Mouse (Mus musculus) forebrain, embryonic 15.5 days (tissue): ENCODE data around the gene Etfa. TPM values are rescaled to one million over a fixed set of nuclear protein-coding genes. Genes with fewer than 3 reads are reported as not detected.

ENCODE experiments used
- ATAC-seq: fragments of 200-750 bp; cut with Nextera tagmentation; replicated peaks from 2 replicates; pipeline ENCODE4 v1.8.0; 2017; ENCODE audit warnings: mild to moderate bottlenecking, moderate TSS enrichment, moderate library complexity
- H3K27ac ChIP-seq: fragments of 300-500 bp; sonication (generic); replicated peaks from 2 replicates; pipeline ENCODE4 v1.5.1; 2015; ENCODE audit warnings: mild to moderate bottlenecking, inconsistent platforms
- H3K27me3 ChIP-seq: fragments of 300-500 bp; sonication (generic); 2 replicates; pipeline ENCODE4 v1.6.1; 2015; ENCODE audit warnings: inconsistent platforms
- H3K36me3 ChIP-seq: fragments of 300-500 bp; sonication (generic); 2 replicates; pipeline ENCODE4 v1.6.1; 2015; ENCODE audit warnings: mild to moderate bottlenecking, inconsistent platforms
- H3K4me1 ChIP-seq: fragments of 300-500 bp; sonication (generic); 2 replicates; pipeline ENCODE4 v1.6.1; 2015; ENCODE audit warnings: inconsistent platforms
- H3K4me2 ChIP-seq: fragments of 300-500 bp; sonication (generic); replicated peaks from 2 replicates; pipeline ENCODE4 v1.6.1; 2015; ENCODE audit warnings: mild to moderate bottlenecking, inconsistent platforms
- H3K4me3 ChIP-seq: fragments of 300-500 bp; sonication (generic); 2 replicates; pipeline ENCODE4 v1.5.1; 2015; ENCODE audit warnings: mild to moderate bottlenecking, inconsistent platforms
- H3K9ac ChIP-seq: fragments of 300-500 bp; sonication (generic); replicated peaks from 2 replicates; pipeline ENCODE4 v1.6.1; 2015; ENCODE audit warnings: mild to moderate bottlenecking, inconsistent platforms
- H3K9me3 ChIP-seq: fragments of 300-500 bp; sonication (generic); 2 replicates; pipeline ENCODE4 v1.6.1; 2016; ENCODE audit warnings: inconsistent platforms
- WGBS: fragments of 180-500 bp; shearing (Covaris S2); methylation state at CpG from one replicate; pipeline ENCODE4 v1.1.7; 2015; ENCODE audit warnings: mixed read lengths; 5-methylcytosine and 5-hydroxymethylcytosine counted together
- polyA plus RNA-seq: library from polyadenylated mRNA; unstranded; fragments of >200 nt; fragmentation: Nextera tagmentation; extraction: Ambion mirVana; gene quantifications from 2 replicates; pipeline ENCODE4 v1.2.1, GENCODE M21; 2015

The Etfa gene
- polyA plus RNA-seq, 1 experiment from 2014 or later = 96.2 TPM

DNA sequence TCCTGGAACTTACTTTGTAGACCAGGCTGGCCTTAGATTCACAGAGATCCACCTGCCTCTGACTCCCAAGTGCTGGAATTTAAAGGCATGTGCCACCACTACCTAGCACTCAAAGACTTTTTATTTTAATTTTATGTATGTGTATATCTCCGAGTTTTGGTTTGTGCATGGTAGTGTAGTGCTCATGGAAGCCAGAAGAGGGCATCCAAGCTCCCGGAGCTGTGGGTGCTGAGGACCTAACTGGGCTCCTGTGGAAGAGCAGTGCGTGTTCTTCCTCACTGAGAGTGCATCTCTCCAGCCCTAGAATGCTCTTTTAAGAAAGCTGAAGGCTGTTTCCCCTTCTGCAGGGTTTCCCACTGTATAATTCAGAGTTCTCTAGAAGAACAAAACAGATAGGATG is 102.2 kb downstream of the Etfa start:
- H3K4me1 ChIP-seq = 0 out of 2 replicates have a peak, but pooled peaks cover 4% of the 10 kb centered on the region
- no peaks in the 10 kb centered on the region for H3K36me3 ChIP-seq
- no peaks in the 10 kb centered on the region for H3K9me3 ChIP-seq
- H3K4me2 ChIP-seq = no peak overlapping the region
- no peak for ATAC-seq
- H3K4me3 ChIP-seq = no peak overlapping the region
- H3K27me3 ChIP-seq = no peaks in the 10 kb centered on the region
- no peak overlapping the region for H3K9ac ChIP-seq
- H3K27ac ChIP-seq = no peak overlapping the region
- WGBS = 50% methylated on average over 3 of the region's 3 CpGs

- 37% methylated on average over 4 of the region's 4 CpGs for WGBS
- Histone ChIP-seq H3K9ac (no peak overlapping the region), H3K4me2 (no peak overlapping the region), H3K27me3 (no peaks in the 10 kb centered on the region), H3K36me3 (no peaks in the 10 kb centered on the region), H3K27ac (no peak overlapping the region), H3K9me3 (no peaks in the 10 kb centered on the region), H3K4me3 (no peak overlapping the region), H3K4me1 (0 out of 2 replicates have a peak, but pooled peaks cover 4% of the 10 kb centered on the region)
- ATAC-seq = 0 out of 2 replicates have a peak, but pooled peaks have one; percentile 19
Observed at GRCm38 (mm10) chr9:55408851-55409250, 103.2 kb downstream of the Etfa start.

DNA sequence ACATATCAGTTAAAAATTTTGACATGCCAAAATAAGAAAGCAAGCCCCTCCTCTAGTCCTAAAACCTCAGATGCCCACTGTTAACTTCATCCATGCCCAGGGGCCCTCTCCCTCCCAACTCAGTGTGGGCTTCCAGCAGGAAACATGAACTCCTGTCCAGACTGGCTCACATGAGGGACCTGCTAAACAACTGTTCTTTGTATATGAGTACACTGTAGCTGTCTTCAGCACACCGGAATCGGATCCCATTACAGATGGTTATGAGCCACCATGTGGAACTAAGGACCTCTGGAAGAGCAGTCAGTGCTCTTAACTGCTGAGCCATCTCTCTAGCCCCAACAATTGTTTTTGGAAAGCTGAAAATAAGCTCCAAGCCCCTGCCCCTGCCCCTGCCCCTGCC is 105.3 kb downstream of the Etfa start:
- no peak for ATAC-seq
- H3K4me1 ChIP-seq = 0 out of 2 replicates have a peak, but pooled peaks cover 8% of the 10 kb centered on the region
- no peaks in the 10 kb centered on the region for H3K36me3 ChIP-seq
- no peak overlapping the region for H3K4me2 ChIP-seq
- H3K27ac ChIP-seq = no peak overlapping the region
- H3K9me3 ChIP-seq = no peaks in the 10 kb centered on the region
- H3K27me3 ChIP-seq = no peaks in the 10 kb centered on the region
- H3K9ac ChIP-seq = no peak overlapping the region
- no peak overlapping the region for H3K4me3 ChIP-seq
- WGBS = 84% methylated on average over 2 of the region's 2 CpGs

GRCm38 (mm10) chr9:55404976-55405702 is 106.9 kb downstream of the Etfa start:
- no peak overlapping the region for H3K4me2 ChIP-seq
- no peak for ATAC-seq
- H3K27me3 ChIP-seq = no peaks in the 10 kb centered on the region
- no peak overlapping the region for H3K4me3 ChIP-seq
- 0 out of 2 replicates have a peak, but pooled peaks cover 8% of the 10 kb centered on the region for H3K4me1 ChIP-seq
- H3K36me3 ChIP-seq = no peaks in the 10 kb centered on the region
- H3K27ac ChIP-seq = no peak overlapping the region
- no peaks in the 10 kb centered on the region for H3K9me3 ChIP-seq
- WGBS = 74% methylated on average over 6 of the region's 6 CpGs
- no peak overlapping the region for H3K9ac ChIP-seq

Other genes starting within 250 kb of the Etfa start
- 1.6 and 1.8 TPM in 2 replicates for gene Nrg4, start 185.4 kb downstream of the Etfa start, polyA plus RNA-seq
- 1.4 and 1.7 TPM in 2 replicates for gene Tmem266, start 185.3 kb downstream of the Etfa start, polyA plus RNA-seq
- 0.11 and 0.33 TPM in 2 replicates for gene Isl2, start 26.4 kb upstream of the Etfa start, polyA plus RNA-seq